ENCODE assay signal across 12 mouse cellular contexts in the genomic region with DNA sequence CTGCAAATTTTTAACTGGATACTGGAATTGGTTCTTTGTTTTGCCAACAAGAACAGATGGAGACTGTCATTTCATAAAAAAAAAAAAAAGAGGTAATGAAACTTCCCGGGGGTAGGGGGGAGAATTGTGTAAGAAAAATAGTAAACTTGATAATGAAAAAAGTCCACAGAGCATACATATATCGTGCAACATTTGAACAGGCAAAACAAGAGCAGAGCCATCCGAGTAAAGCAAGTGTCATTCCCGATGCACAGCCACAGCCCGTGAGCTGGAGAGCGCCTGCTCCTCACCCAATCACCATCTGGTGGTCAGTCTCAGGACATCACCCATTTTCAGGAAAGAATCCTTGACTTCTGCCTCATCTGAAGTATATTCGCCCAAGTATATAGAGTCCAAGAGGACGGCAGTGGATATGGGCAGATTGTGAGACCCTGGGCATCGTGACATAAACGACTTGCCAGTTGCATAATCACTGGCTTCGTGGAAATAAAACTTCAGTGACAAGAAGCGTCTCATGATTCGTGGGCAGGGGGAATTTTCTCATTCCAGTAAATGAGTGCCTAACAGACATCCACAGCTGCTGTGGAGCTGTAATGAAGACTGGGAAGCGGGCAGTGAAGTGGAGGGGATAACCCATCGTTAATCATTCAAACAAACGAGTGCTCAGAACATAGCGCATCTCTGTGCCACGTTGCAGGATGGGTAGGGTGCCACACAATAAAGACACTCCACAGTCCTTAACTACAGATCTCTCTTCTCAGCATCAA. TPM values are rescaled to one million over a fixed set of nuclear protein-coding genes. Genes with fewer than 3 reads are reported as not detected.
DNase-seq lines count a peak whose midpoint lies in the region; ATAC-seq and TF ChIP-seq lines count a peak whose summit lies in the region.
"Had no signal": no experiment of that assay in that cellular context is flagged by ENCODE, and none has a peak within 500 bp of the region (broad histone marks: within the 10 kb centered on the region; RNA-seq: fewer than 3 reads in every experiment).

No protein-coding gene starts in this region.

- TF ChIP-seq CTCF in lung, embryonic 14.5 days (IDR thresholded peaks at IDR 0.05; ENCODE audit: low read depth) = peak; percentile 57

- no peak overlapping the region for H3K27ac ChIP-seq in heart, embryonic 10.5 days
- no peak overlapping the region for H3K27ac ChIP-seq in heart, embryonic 12.5 days (ENCODE audit: poor library complexity, severe bottlenecking)
- H3K27ac ChIP-seq in lung, embryonic 14.5 days (ENCODE audit: low read depth) = no peak overlapping the region
- peak overlapping the region; percentile 43 for H3K27ac ChIP-seq in intestine, embryonic 16.5 days (ENCODE audit: low read length)
- peak overlapping the region; percentile 30; the same call in 1 of the 2 replicates for H3K27ac ChIP-seq in stomach, embryonic 14.5 days (ENCODE audit: low read length)
- H3K27ac ChIP-seq: forebrain, embryonic 10.5 days; liver, embryonic 13.5 days had no signal

- peaks cover 3% of the 10 kb centered on the region; the same call in 1 of the 2 replicates for H3K27me3 ChIP-seq in heart, embryonic 10.5 days (ENCODE audit: insufficient read depth, poor library complexity, severe bottlenecking)
- H3K27me3 ChIP-seq in heart, embryonic 12.5 days (replicated peaks) = no peaks in the 10 kb centered on the region
- no peaks in the 10 kb centered on the region for H3K27me3 ChIP-seq in lung, embryonic 14.5 days (ENCODE audit: insufficient read depth, low read length)
- no peaks in the 10 kb centered on the region for H3K27me3 ChIP-seq in intestine, embryonic 16.5 days (replicated peaks; ENCODE audit: control insufficient read depth, insufficient read depth, low read length)
- no peaks in the 10 kb centered on the region for H3K27me3 ChIP-seq in stomach, embryonic 14.5 days (ENCODE audit: control insufficient read depth, insufficient read depth, low read length)
- H3K27me3 ChIP-seq: liver, embryonic 13.5 days had no signal

- ATAC-seq in heart, embryonic 12.5 days (ENCODE audit: insufficient number of reproducible peaks, low FRiP score) = no peak
- ATAC-seq in lung, embryonic 14.5 days (ENCODE audit: insufficient read depth) = peak; percentile 68
- 0 out of 2 replicates have a peak, but pooled peaks have one; percentile 11 for ATAC-seq in intestine, embryonic 16.5 days
- ATAC-seq in stomach, embryonic 14.5 days (ENCODE audit: insufficient number of reproducible peaks, insufficient read depth, low FRiP score, low read depth) = no peak
- ATAC-seq: inflammation-experienced regulatory T-cells, adult 6 months; midbrain, embryonic 16.5 days had no signal

- no peak overlapping the region for H3K4me3 ChIP-seq in heart, embryonic 10.5 days
- H3K4me3 ChIP-seq in heart, embryonic 12.5 days = no peak overlapping the region
- no peak overlapping the region for H3K4me3 ChIP-seq in lung, embryonic 14.5 days (ENCODE audit: low read depth, low read length)
- H3K4me3 ChIP-seq in intestine, embryonic 16.5 days (ENCODE audit: low read length) = no peak overlapping the region
- no peak overlapping the region for H3K4me3 ChIP-seq in stomach, embryonic 14.5 days (ENCODE audit: low read depth, low read length)
- H3K4me3 ChIP-seq: forebrain, embryonic 10.5 days; liver, embryonic 13.5 days had no signal

- no peaks in the 10 kb centered on the region for H3K9me3 ChIP-seq in heart, embryonic 10.5 days
- no peaks in the 10 kb centered on the region for H3K9me3 ChIP-seq in heart, embryonic 12.5 days (replicated peaks)
- H3K9me3 ChIP-seq in lung, embryonic 14.5 days (ENCODE audit: low read depth, low read length) = no peaks in the 10 kb centered on the region
- no peaks in the 10 kb centered on the region for H3K9me3 ChIP-seq in intestine, embryonic 16.5 days (ENCODE audit: control insufficient read depth, low read length)
- H3K9me3 ChIP-seq in stomach, embryonic 14.5 days (ENCODE audit: control insufficient read depth, low read depth, low read length) = no peaks in the 10 kb centered on the region
- H3K9me3 ChIP-seq: forebrain, embryonic 10.5 days; liver, embryonic 13.5 days had no signal

- no peaks in the 10 kb centered on the region for H3K4me1 ChIP-seq in heart, embryonic 10.5 days
- no peaks in the 10 kb centered on the region for H3K4me1 ChIP-seq in heart, embryonic 12.5 days (replicated peaks)
- no peaks in the 10 kb centered on the region for H3K4me1 ChIP-seq in lung, embryonic 14.5 days (ENCODE audit: insufficient read depth)
- no peaks in the 10 kb centered on the region for H3K4me1 ChIP-seq in intestine, embryonic 16.5 days (ENCODE audit: control insufficient read depth, insufficient read depth, low read length)
- H3K4me1 ChIP-seq in stomach, embryonic 14.5 days (ENCODE audit: control insufficient read depth, insufficient read depth, low read length) = 0 out of 2 replicates have a peak, but pooled peaks cover 5% of the 10 kb centered on the region
- H3K4me1 ChIP-seq: forebrain, embryonic 10.5 days; liver, embryonic 13.5 days had no signal

- peak; percentile 56 for DNase-seq in heart, embryonic 10.5 days (ENCODE audit: low spot score)
- DNase-seq in lung, embryonic 14.5 days = peak; percentile 62
- DNase-seq in lung, adult 18-20 months = no peak
- no peak for DNase-seq in cerebellum, postnatal 36 days
- DNase-seq in adrenal gland, postnatal 4 days (ENCODE audit: low spot score in 2 of 2) = no peak
- DNase-seq: liver, embryonic 13.5 days had no signal

- no peak overlapping the region for H3K4me2 ChIP-seq in heart, embryonic 12.5 days
- no peak overlapping the region for H3K4me2 ChIP-seq in lung, embryonic 14.5 days
- no peak overlapping the region for H3K4me2 ChIP-seq in intestine, embryonic 16.5 days (ENCODE audit: low read depth, low read length)
- H3K4me2 ChIP-seq in stomach, embryonic 14.5 days (replicated peaks; ENCODE audit: low read depth, low read length) = no peak overlapping the region
- H3K4me2 ChIP-seq: liver, embryonic 13.5 days had no signal

- WGBS in heart, embryonic 10.5 days = 84% methylated on average over 18 of the region's 18 CpGs
- 82% methylated on average over 18 of the region's 18 CpGs for WGBS in heart, embryonic 12.5 days
- WGBS in lung, embryonic 14.5 days = 52% methylated on average over 18 of the region's 18 CpGs
- WGBS in intestine, embryonic 16.5 days = 59% methylated on average over 18 of the region's 18 CpGs
- WGBS in stomach, embryonic 14.5 days = 62% methylated on average over 18 of the region's 18 CpGs

- H3K36me3 ChIP-seq in heart, embryonic 10.5 days = no peaks in the 10 kb centered on the region
- H3K36me3 ChIP-seq in heart, embryonic 12.5 days = no peaks in the 10 kb centered on the region
- H3K36me3 ChIP-seq in lung, embryonic 14.5 days (ENCODE audit: insufficient read depth) = no peaks in the 10 kb centered on the region
- no peaks in the 10 kb centered on the region for H3K36me3 ChIP-seq in intestine, embryonic 16.5 days (ENCODE audit: control insufficient read depth, insufficient read depth, low read length)
- H3K36me3 ChIP-seq in stomach, embryonic 14.5 days (ENCODE audit: control insufficient read depth, insufficient read depth, low read length) = no peaks in the 10 kb centered on the region
- H3K36me3 ChIP-seq: forebrain, embryonic 10.5 days; liver, embryonic 13.5 days had no signal

- no peak overlapping the region for H3K9ac ChIP-seq in heart, embryonic 12.5 days
- H3K9ac ChIP-seq in lung, embryonic 14.5 days = no peak overlapping the region
- no peak overlapping the region for H3K9ac ChIP-seq in intestine, embryonic 16.5 days (ENCODE audit: low read depth, low read length)
- H3K9ac ChIP-seq in stomach, embryonic 14.5 days (replicated peaks; ENCODE audit: low read depth, low read length) = no peak overlapping the region
- H3K9ac ChIP-seq: liver, embryonic 13.5 days had no signal

RNA-seq across cellular contexts. Expression of gene Olfr267, which starts 50.5 kb away (rescaled TPM):
- 0.07 TPM in 1 of 2 replicates, not detected in the other for polyA plus RNA-seq in heart, embryonic 10.5 days (2016; fragmentation: Nextera tagmentation; extraction: Ambion mirVana)
- polyA plus RNA-seq in heart, embryonic 12.5 days (2016; fragmentation: Nextera tagmentation; extraction: Ambion mirVana) = 0.04 TPM in 1 of 2 replicates, not detected in the other
- polyA plus RNA-seq in lung, embryonic 14.5 days (2014; fragmentation: Nextera tagmentation; extraction: Ambion mirVana) = not detected in 2 replicates
- polyA plus RNA-seq in intestine, embryonic 16.5 days (2015; fragmentation: Nextera tagmentation; extraction: Ambion mirVana) = not detected in 2 replicates
- polyA plus RNA-seq in stomach, embryonic 14.5 days (2014; fragmentation: Nextera tagmentation; extraction: Ambion mirVana) = 0.28 TPM in 1 of 2 replicates, not detected in the other
- under 1 TPM; 0.17 to 0.54 TPM for total RNA-seq in adrenal gland, postnatal 4 days (2021)
- polyA plus RNA-seq: forebrain, embryonic 10.5 days; inflammation-experienced regulatory T-cells, adult 6 months; liver, embryonic 13.5 days; midbrain, embryonic 16.5 days had no signal

Comparison
In these comparisons a context has a peak if more than half of its experiments do, and no peak if none do; other contexts are left out.
1. DNase-seq: peak in heart, embryonic 10.5 days (single experiment) and lung, embryonic 14.5 days (single experiment); none in lung, adult 18-20 months (0 of 2), cerebellum, postnatal 36 days (0 of 2) and adrenal gland, postnatal 4 days (0 of 2).
2. H3K27ac ChIP-seq: peak in intestine, embryonic 16.5 days (single experiment) and stomach, embryonic 14.5 days (single experiment); none in heart, embryonic 10.5 days (single experiment), heart, embryonic 12.5 days (single experiment) and lung, embryonic 14.5 days (single experiment).
3. ATAC-seq: peak in lung, embryonic 14.5 days (single experiment) and intestine, embryonic 16.5 days (single experiment); none in heart, embryonic 12.5 days (single experiment) and stomach, embryonic 14.5 days (single experiment).